Mouse (Mus musculus): ENCODE data around the gene Fam155a.

Fam155a gene

DNA sequence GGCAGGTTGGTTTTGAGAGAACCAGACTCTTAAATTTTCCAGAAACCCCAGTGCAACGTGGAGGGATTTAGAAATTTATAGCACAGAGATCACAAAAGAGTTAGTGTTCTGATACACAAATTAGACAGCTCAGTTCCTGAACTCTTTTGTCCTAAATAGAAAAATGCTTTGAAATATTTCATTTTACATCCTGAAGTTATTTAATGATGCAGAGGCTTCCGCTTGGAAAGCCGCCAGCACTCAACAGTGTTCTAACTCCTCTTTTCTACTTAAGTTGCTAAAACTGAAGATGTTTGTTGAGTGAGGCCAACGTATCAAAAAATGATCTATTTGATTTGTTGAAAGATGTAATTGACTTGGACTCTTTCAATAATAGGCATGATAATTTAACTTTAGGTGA lies 609.4 kb downstream of the Fam155a start:
- DNase-seq = no peak

DNA sequence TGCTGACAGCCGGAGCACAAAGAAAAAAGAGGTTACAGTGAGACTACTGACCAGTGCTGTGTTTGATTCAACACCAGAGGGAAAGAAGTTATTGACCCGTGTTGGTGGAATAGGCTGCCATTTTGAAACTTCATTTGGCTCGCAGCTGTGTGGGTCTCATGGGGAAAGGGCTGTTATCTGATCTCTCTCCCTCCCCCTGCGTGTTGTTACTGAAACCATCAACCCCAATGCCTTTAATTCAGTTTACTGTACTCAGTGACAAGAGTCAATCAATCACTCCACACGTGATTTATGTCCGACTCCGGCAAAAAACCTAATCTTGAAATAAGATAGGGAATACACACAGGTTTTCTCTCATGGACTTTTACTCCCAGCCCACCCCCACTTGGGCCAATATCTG lies 611.6 kb downstream of the Fam155a start:
- DNase-seq = no peak

DNA sequence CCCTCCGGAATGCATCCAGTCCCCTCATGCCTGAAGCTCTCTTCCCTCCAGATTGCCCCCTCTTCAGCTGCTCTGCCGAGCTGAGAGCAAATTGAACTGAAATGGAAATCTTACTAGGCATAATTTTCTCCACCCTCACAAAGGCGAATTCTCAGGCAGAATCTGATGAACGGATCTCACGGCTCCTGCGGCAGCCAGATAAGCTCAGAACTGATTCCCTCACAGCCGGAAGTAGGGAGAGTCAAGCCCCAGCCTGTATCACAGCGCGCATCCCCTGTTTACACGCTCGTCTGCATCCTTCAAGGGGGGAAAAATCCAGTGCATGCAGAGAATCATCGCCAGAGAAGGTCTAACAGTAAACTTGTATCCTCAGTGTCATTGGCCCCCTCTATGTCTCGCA lies 612.3 kb downstream of the Fam155a start:
- no peak for DNase-seq

DNA sequence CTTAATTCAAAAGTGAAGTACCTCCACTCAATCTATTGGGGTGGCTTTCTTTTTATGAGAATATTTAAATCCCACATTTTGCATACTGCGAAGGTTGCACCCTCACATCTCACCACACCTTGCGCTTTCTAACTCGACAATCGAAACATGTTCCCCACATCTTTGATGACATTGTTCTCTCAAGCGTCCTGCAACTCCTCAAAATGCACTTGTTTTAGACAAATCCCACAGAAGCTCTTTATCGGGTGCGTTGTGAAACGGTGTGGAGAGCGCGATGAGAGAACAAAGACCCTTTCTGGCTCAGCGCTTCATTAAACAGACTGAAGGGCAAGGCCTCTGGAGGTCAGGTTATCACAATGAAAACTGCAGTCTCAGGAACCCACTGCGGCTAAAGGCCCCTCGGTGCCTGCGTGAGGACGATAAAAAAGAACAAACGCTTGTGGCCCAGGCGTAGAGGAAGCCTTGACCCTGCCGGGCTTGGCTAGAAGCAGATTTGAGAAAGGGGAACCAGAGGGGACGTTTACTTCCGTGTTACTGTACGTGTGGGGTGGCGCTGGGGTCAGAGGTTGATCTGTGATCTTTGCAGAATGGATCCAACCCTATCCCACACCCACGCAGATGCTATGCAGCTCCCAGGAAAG lies 613.7 kb downstream of the Fam155a start:
- DNase-seq = no peak

Measured in lung, adult 18-20 months (tissue).